Mouse (Mus musculus) testis, postnatal 14 days (tissue): ENCODE measurements around the gene Pcbp3.
A peak's percentile ranks its signal among the peaks of the same experiment; 100 is the strongest.
"Not testable (repeated sequence)": the region's sequence is repeated elsewhere in the genome, so short reads cannot be mapped to it uniquely, and the experiment has no call there.

Experiments
- DNase-seq: peaks from one replicate; pipeline ENCODE4 v3.0.0; 2021; ENCODE audit warnings: low spot score

Gene Pcbp3

DNA sequence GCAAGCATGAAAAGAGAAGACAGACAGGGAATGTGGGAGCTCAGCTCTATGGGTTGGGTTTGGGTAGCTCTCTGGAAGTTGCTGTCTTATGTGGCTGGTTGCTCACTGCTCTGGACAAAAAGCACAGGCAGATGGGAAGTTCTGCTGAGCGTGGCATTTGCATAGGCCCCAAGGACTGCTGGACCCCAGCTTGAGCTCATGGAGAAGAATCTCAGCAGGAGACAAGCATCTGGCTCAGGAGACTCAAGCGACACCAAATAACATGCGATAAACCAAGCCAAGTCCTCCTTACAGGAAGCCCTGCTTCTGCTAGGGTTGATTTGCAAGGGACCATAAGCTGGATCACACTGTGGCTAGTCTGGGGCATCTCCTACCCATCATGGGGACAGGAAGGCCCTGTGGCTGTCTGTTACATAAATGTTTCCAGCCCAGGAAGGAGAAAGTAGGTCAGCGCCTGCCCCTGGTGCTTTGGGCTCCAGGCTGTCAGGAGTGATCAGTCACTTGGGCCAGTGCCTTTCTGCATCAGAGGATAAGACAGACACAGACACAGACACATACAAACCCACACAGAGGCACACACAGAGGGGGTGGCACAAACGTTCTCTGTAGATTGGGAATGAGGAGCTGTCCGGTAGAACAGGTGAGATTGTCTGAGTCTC lies 159.7 kb downstream of the Pcbp3 start:
- no peak for DNase-seq

GRCm38 (mm10) chr10:76801237-76801641 lies 160.4 kb downstream of the Pcbp3 start:
- no peak for DNase-seq

- no peak for DNase-seq
These were observed 162.7 kb downstream of the Pcbp3 start for GRCm38 (mm10) chr10:76798751-76799585.

DNA sequence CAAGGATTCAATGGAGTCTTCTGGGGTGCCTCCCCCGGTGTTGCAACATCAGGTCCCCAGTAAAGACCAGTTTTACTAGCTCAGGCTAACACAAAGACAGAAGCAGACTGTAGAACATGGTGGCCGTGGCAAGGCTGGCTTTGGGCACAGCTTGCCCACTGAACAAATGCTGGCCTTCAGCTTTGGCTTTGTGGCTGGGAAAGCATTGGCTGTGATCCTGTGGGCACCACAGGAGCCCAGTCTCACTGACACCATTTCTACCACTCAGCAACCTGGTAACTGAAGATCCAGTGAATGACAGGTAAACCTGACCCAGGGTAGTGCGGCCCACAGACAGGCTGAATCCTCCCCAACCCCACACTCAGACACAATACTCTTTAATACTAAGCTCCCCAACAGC lies 167.6 kb downstream of the Pcbp3 start:
- DNase-seq: no peak

- no peak for DNase-seq
These were observed 170.2 kb downstream of the Pcbp3 start for GRCm38 (mm10) chr10:76791475-76791874.

GRCm38 (mm10) chr10:76789885-76790284 lies 171.8 kb downstream of the Pcbp3 start:
- no peak for DNase-seq

GRCm38 (mm10) chr10:76785312-76785711 lies 176.4 kb downstream of the Pcbp3 start:
- no peak for DNase-seq

DNA sequence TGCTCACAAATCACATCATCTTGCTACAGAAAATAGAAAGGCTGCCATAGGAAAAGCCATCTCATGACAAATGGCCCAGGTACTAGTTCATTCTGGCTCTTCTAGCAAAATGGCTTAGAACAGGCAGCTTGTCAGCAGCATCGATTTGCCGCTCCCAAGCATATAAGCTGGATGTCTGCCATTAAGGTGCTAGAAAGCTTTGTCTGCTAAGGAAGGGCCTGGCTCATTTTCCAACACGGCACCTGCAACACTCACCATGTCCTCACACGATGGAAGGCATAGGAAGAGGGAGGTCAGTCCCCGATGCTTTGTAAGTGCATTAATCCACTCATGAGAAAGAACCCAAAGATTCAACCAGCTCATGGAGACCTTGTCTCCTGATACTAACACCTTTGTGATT lies 182.5 kb downstream of the Pcbp3 start:
- no peak for DNase-seq

DNA sequence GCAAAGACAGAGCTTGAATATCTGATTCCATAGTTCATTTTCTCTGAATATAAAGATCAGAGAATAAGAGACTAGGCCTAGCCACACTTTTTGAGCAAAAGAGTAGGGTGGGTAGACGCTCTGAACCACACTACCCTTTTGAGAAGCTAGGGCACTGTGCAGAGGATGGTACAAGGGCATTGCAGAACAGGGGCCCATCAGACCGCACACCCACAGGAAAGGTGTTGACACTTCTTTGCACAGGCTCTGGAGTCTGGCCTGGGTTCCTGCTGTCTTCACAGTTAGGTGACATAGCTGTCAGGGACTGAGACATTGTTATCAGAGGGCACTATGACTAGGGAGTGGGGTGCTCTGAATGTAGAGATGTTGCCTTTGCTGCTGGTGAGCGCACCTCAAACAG lies 190.1 kb downstream of the Pcbp3 start:
- DNase-seq: no peak

GRCm38 (mm10) chr10:76771086-76771485 lies 190.6 kb downstream of the Pcbp3 start:
- DNase-seq: no peak

GRCm38 (mm10) chr10:76769581-76769980 lies 192.1 kb downstream of the Pcbp3 start:
- no peak for DNase-seq

- DNase-seq: no peak
These were observed 195.5 kb downstream of the Pcbp3 start for GRCm38 (mm10) chr10:76766196-76766595.

GRCm38 (mm10) chr10:76764927-76765326 lies 196.8 kb downstream of the Pcbp3 start:
- DNase-seq: no peak

GRCm38 (mm10) chr10:76763016-76763415 lies 198.7 kb downstream of the Pcbp3 start:
- DNase-seq: no peak

DNA sequence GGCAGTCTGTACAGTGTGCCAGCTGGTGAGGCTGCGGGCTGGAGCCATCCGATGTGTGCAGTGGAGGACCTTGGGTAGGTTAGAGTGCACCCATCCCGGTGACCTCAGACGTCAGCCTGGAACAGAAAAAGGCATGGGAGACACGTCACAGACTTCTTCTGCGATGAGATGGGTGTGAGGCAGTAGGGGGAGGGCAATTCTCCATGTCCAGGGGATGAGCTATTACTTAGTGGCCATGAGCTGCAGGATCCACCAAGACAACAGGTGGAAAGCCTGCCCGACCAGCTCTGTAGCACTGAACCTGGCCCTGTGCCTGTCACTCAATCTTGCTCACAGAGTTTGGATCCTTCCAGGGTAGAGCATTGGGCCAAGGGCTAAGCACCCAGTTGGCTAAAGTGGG lies 199.3 kb downstream of the Pcbp3 start:
- DNase-seq: no peak

DNA sequence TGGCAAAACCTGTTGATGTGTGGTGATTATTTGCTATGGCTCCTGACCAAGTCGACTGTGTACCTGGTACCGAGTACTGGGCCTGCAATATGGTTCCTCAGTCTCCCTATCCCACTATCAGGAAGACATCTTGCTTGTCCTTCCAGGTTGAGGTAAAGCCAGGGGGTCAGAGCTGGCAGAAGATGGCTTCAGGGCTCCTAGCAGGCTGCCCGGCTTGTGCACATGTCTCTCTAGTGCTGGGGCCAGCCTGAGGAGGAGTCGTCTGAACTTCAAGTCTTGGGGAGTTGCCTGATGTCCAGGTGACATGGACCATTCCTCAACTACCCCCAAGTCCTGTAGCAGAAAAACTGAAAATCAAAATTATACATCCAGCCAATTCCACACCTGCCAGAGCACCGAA lies 201.8 kb downstream of the Pcbp3 start:
- DNase-seq: no peak

DNA sequence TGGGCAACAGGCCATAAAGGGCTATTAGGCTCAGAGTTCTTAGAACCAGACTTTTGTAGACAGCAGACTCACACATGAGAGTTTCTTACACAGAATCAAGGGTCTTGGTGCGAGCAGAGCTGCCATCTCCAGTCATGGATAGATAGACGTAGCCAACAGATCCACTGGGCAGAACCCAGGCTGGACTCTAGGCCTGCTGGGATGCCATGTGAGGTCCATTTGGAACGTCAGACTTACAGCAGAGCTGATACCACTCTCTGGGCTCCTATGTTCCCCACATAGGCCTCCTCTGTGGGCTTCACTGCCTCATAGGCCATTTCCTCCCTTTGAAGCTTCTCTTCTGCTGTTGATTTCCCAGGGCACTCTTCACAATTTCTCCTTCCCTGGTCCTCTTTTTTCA lies 208.0 kb downstream of the Pcbp3 start:
- DNase-seq: no peak

DNA sequence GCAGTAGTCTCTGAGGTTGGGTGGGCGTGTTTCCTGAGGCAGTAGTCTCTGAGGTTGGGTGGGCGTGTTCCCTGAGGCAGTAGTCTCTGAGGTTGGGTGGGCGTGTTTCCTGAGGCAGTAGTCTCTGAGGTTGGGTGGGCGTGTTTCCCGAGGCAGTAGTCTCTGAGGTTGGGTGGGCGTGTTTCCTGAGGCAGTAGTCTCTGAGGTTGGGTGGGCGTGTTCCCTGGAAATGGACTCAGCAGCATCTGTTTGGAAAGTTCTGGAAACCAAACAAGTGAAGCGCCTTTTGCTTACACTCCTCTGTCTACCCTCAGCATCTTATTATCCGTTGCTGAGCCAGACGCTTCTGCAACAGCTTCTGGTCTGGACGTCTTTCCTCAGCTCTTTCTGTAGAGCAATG lies 217.4 kb downstream of the Pcbp3 start:
- DNase-seq: not testable (repeated sequence)

GRCm38 (mm10) chr10:76736764-76737163 lies 224.9 kb downstream of the Pcbp3 start:
- peak; percentile 2 for DNase-seq

DNA sequence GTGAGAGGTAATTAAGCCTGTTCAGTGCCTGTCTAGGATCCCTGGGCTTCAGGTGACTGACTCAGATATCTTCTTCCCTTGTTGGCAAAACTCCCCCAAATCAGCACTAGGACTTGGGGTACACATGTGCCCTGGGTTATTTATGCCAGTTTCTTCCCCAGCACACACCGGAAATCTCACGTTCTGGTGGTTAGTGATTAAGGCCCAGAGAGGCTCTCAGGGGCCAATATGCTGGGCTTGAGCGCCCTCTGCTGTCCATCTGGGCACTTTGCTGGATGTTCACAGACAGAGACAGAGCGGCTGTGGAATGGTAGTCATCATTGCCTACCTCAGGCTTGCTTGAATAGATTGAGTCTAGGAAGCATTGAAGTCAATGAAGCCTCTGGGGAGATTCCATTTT lies 226.7 kb downstream of the Pcbp3 start:
- DNase-seq: peak; percentile 35

GRCm38 (mm10) chr10:76733677-76734068 lies 228.0 kb downstream of the Pcbp3 start:
- DNase-seq: no peak

- peak; percentile 60 for DNase-seq
These were observed 228.6 kb downstream of the Pcbp3 start for GRCm38 (mm10) chr10:76732881-76733676.

- peak; percentile 2 for DNase-seq
These were observed 229.3 kb downstream of the Pcbp3 start for GRCm38 (mm10) chr10:76732391-76732790.
